Mouse (Mus musculus) heart, postnatal 4 days (tissue): ENCODE data around the gene Alpk1. TPM values are rescaled to one million over a fixed set of nuclear protein-coding genes. Genes with fewer than 3 reads are reported as not detected.
"Not testable (repeated sequence)": the region's sequence is repeated elsewhere in the genome, so short reads cannot be mapped to it uniquely, and the experiment has no call there.

Experiments used
- DNase-seq: peaks from one replicate; pipeline ENCODE4 v3.0.0; 2021
- total RNA-seq, 2 experiments: library from RNA; stranded (reverse); gene quantifications; 2 replicates each; pipeline ENCODE4 v1.2.3; 2021

Gene Alpk1
- total RNA-seq, 2 experiments from 2014 or later = 4.4 to 4.6 TPM

- DNase-seq = peak; percentile 42
These were observed 10.1 kb upstream of the Alpk1 start for GRCm38 (mm10) chr3:127790234-127791055.

- DNase-seq = peak; percentile 68
These were observed 9.3 kb upstream of the Alpk1 start, which contains the start of gene Tifa for GRCm38 (mm10) chr3:127789500-127790191. TSS of gene Tifa (plus strand) at chr3:127789805.

GRCm38 (mm10) chr3:127788919-127789318 is 8.6 kb upstream of the Alpk1 start:
- DNase-seq = no peak

- no peak for DNase-seq
These were observed 7.7 kb upstream of the Alpk1 start for GRCm38 (mm10) chr3:127788038-127788437.

- DNase-seq = no peak
These were observed 6.7 kb upstream of the Alpk1 start for GRCm38 (mm10) chr3:127787032-127787431.

GRCm38 (mm10) chr3:127783680-127784079 is 3.4 kb upstream of the Alpk1 start:
- DNase-seq = not testable (repeated sequence)

GRCm38 (mm10) chr3:127782921-127783320 is 2.6 kb upstream of the Alpk1 start:
- DNase-seq = no peak

GRCm38 (mm10) chr3:127780921-127781320 is 594 bp upstream of the Alpk1 start:
- DNase-seq = no peak

GRCm38 (mm10) chr3:127769146-127769545 is 11.2 kb downstream of the Alpk1 start:
- DNase-seq = no peak

- DNase-seq = no peak
These were observed 14.4 kb downstream of the Alpk1 start for GRCm38 (mm10) chr3:127765971-127766370.

- peak; percentile 12 for DNase-seq
These were observed 15.8 kb downstream of the Alpk1 start for GRCm38 (mm10) chr3:127764541-127764940.

- peak; percentile 86 for DNase-seq
These were observed 17.2 kb downstream of the Alpk1 start for GRCm38 (mm10) chr3:127763076-127763612.

GRCm38 (mm10) chr3:127762403-127762802 is 17.9 kb downstream of the Alpk1 start:
- DNase-seq = no peak

GRCm38 (mm10) chr3:127759212-127759611 is 21.1 kb downstream of the Alpk1 start:
- peak; percentile 35 for DNase-seq

GRCm38 (mm10) chr3:127758806-127759205 is 21.5 kb downstream of the Alpk1 start:
- DNase-seq = no peak

GRCm38 (mm10) chr3:127757886-127758301 is 22.4 kb downstream of the Alpk1 start:
- DNase-seq = no peak

- DNase-seq = no peak
These were observed 23.9 kb downstream of the Alpk1 start for GRCm38 (mm10) chr3:127756458-127756857.

GRCm38 (mm10) chr3:127749981-127750562 is 30.3 kb downstream of the Alpk1 start:
- no peak for DNase-seq

- DNase-seq = no peak
These were observed 31.1 kb downstream of the Alpk1 start for GRCm38 (mm10) chr3:127749266-127749665.

- DNase-seq = no peak
These were observed 31.7 kb downstream of the Alpk1 start for GRCm38 (mm10) chr3:127748644-127749043.

GRCm38 (mm10) chr3:127745911-127746640 is 34.3 kb downstream of the Alpk1 start:
- DNase-seq = no peak

GRCm38 (mm10) chr3:127745504-127745903 is 34.8 kb downstream of the Alpk1 start:
- DNase-seq = no peak
